Mouse (Mus musculus) cortical plate, adult 2 months (tissue): ENCODE results near the gene Mei1.

Experiments used
- CTCF ChIP-seq: fragments of 200-500 bp; IDR thresholded peaks from 2 replicates; pipeline ENCODE4 v1.5.1; 2011; ENCODE audit warnings: mild to moderate bottlenecking, control low read depth, low read length; ENCODE audit not compliant: insufficient read depth; ENCODE audit errors: extremely low read depth
- POLR2A ChIP-seq: fragments of 200-500 bp; IDR thresholded peaks from 2 replicates; pipeline ENCODE4 v1.6.1; 2011; ENCODE audit warnings: mild to moderate bottlenecking, low read length, control low read depth; ENCODE audit not compliant: insufficient read depth; ENCODE audit errors: extremely low read depth

DNA sequence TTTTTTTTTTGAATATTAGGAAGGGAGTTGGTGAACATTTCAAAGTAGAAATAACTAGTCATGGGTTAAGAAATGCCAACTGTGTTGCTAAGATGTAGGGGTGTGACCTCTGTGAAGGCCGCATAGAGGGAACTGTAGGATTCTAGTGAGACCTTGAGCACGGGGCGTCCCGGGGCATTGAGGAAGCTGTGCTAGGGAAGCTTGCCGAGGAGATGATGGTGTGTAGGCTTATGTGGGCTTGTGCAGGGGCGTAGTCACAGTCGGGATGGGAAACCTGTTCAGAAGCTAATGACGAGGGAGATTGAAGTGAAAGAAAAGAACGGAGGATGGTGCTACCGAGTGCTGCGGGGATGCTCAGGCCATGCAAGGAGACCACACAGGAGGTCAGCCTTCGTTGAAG, 82.2 kb downstream of the Mei1 start:
- TF ChIP-seq CTCF, result no peak
- TF ChIP-seq POLR2A, result no peak
